Mouse (Mus musculus): ENCODE data around the gene Rassf3. TPM values are rescaled to one million over a fixed set of nuclear protein-coding genes. Genes with fewer than 3 reads are reported as not detected.
A peak's percentile ranks its signal among the peaks of the same experiment; 100 is the strongest.

Rassf3 gene
- polyA plus RNA-seq, 2 experiments from 2014 or later = 5.7 to 7.0 TPM

- no peak for ATAC-seq
Measured at GRCm38 (mm10) chr10:121488623-121489299, 12.6 kb upstream of the Rassf3 start.

- no peak for ATAC-seq
Measured at GRCm38 (mm10) chr10:121487716-121488115, 11.6 kb upstream of the Rassf3 start.

DNA sequence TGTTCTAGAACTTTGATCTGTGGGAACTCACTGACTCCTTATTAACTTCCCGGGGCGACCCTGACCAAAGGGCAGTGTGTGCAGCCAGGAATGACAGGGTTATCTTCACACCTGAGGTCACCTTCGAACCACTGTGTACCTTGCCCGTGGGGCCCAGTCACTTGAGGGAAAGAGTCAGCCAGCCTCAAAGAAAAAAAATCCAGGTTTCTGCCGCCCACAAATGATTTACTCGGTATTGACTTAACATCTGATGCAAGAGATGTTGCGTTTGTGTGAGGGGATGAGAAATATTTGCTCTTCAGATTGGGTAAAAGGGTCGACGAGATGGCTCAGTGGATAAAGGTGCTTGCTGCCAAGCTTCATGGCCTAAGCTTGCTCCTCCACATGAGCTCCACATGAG, 10.2 kb upstream of the Rassf3 start:
- no peak for ATAC-seq

DNA sequence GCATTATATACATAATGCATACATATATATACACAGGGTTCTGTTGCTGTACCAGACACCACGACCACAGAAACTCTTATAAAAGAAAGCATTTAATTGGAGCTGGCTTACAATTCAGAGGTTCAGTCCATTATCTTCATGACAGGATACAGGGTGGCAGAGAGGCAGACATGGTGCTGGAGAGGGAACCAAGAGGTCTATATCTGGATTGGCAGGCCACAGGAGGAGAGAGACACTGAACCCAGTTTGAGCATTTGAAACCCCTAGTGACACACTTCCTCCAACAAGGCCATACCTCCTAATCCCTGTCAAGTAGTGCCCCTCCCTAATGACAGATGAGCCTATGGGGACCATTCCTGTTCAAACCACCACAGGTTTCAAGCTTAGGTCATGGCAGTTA, 7.2 kb upstream of the Rassf3 start:
- no peak for ATAC-seq

DNA sequence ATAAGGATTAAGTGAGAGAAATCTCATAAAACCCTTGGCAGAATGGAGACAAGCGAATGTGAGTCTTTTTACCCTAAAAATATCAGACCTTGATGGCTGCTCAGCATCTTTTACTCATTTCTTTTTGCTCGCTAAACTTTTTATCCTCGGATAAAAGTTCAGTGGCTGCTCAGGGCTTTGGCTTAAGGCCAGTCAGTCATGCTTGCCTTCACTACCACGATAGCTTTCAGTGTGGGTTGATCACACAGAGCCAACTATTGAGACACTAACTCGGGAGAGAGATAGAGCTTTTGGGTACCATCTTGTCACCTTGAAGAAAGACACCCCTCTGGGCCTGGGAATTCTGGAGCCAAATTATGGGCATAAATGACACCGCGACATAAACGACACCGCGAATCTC, 5.0 kb upstream of the Rassf3 start:
- no peak for ATAC-seq

DNA sequence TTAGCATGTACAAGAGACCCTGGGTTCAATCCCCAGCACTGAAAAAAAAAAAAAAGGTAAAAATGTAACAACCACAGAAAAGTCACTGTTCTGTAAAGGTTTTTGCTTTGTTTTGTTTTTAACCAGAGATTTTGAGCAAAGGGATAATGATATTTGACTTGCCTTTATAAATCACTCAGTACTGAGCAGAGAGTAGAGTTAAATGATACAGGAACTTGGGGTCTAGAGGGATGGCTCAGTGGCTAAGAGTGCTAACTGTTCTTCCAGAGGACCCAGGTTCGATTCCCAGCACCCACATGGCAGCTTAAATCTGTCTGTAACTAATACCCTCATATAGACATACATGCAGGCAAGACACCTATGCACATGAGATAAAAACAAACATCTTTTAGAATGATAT, 3.8 kb upstream of the Rassf3 start:
- ATAC-seq = no peak

DNA sequence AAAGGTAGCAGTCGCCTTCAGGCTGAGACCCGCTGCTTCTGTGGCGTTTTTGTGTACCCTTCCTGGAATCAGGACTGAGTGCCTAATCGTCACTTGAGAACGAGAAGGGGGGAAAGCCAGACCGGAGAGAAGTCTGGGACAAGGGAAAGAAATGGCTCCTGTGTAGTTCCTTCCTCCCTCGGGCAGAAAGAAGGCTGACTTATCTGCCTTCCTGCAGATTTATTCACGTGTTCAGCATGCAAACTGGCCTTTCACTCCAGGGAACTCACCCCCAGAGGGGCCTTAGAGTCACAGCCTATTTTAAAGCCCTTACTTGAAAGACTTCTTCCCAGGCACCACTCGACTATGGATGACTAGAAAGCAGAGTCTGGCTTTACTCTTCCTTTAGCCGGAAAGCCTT, 1.3 kb upstream of the Rassf3 start:
- ATAC-seq = no peak

DNA sequence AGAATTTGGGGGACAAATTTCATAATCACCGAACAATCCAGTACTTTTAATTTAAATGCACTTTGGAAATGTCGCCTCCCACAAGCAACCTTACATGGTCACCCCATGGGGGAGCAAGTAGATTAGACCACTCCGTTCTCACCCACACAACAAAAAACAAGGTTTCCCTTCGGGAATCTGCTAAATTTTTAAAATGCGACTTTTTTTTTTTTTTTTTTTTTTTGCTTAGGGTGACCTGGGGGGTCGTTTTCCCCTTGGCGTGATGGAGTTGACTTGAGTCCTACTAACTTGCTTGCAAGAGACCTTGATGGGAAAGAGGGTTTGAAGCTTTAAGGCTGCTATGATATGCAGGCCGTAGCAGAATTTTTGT, 806 bp upstream of the Rassf3 start:
- ATAC-seq = no peak

- ATAC-seq = peak; percentile 10
Measured at GRCm38 (mm10) chr10:121475672-121476146, 438 bp downstream of the Rassf3 start.

- ATAC-seq = no peak
Measured at GRCm38 (mm10) chr10:121475101-121475671, 961 bp downstream of the Rassf3 start.

DNA sequence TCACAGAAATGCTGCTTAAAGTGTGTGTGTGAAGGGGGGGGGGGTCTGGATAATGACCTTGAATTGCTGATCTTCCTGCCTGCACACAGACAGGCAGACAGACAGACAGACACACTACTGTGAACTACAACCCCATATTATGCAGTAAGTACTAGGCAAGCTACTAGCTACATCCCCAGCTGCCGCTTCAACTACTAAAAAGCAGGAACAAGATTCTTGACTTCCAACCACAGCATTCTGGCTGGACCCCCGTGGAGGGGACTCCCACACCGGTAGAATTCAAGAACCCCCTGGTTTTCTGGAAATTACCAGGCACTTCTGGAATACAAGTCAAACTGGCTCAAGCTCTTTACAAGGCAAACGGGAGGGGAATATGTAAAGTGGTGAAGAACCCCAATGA, 1.9 kb downstream of the Rassf3 start:
- no peak for ATAC-seq

- peak; percentile 78 for ATAC-seq
Measured at GRCm38 (mm10) chr10:121473723-121474215, 2.4 kb downstream of the Rassf3 start.

DNA sequence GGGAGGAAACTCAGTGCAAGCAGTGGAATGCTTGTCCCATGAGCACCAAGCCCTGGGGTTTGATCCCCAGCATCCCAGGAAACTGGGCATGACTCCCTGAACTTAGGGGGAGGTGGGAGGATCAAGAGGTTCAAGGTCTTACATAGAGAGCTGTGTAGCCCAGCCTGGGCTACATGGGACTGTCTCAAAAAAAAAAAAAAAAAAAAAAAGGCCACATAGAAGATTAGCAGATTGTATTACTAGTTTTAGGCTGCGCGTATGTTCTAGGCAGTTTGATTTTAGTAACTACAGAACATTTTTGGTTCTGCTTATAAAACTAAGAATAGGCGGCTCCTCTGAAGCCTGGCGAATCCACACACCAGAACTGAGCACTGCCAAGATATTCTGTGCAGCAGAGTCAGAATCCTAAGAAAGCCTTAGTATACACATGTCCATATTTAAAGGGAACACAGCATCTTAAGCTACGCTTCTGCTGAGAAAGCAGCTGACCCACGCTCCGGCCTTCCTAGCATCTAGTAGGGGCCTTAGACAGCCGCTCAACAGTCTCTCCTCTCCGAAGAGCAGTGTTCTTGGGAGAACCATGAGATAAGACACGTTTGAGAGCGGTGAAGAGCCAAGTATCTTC, 3.4 kb downstream of the Rassf3 start:
- no peak for ATAC-seq

- no peak for ATAC-seq
Measured at GRCm38 (mm10) chr10:121471570-121472197, 4.5 kb downstream of the Rassf3 start.

DNA sequence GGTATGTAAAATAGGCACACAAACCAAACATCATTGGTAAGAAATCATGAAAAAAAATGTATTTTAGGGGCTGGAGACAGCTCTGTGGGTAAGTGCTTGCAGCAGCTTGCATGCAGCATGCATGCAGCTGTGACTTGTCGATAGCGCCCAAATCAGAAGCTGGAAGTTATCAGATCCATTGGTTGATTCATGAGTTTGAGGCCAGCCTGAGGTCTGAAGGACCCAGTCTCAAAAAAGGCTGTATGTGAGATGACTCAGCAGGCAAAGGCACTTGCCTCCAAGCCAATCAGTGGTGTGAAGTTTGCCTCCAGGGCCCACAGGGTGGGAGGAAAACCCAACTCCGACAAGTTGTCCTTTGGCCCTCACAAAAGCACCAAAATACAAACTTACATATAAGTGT, 6.5 kb downstream of the Rassf3 start:
- no peak for ATAC-seq

DNA sequence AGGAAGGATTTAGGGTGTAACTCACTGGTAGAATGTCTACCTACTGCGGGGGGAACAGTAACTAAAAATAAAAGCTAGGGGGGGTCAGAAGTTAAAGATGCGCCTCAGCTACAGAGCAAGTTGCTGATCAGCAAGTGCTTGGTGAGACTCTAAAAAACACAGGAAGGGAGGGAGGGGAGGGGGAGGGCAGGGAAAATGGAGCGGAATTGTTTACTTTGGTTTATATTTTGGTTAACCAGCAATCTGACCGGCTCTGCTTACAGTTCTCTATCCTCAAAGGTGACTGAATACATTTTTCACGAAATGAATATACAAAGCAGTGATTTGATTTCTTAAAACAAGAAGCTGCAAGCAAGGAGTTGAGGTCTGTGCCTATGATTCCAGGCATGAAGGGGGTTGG, 7.2 kb downstream of the Rassf3 start:
- no peak for ATAC-seq

GRCm38 (mm10) chr10:121468261-121468660, 7.9 kb downstream of the Rassf3 start:
- no peak for ATAC-seq

DNA sequence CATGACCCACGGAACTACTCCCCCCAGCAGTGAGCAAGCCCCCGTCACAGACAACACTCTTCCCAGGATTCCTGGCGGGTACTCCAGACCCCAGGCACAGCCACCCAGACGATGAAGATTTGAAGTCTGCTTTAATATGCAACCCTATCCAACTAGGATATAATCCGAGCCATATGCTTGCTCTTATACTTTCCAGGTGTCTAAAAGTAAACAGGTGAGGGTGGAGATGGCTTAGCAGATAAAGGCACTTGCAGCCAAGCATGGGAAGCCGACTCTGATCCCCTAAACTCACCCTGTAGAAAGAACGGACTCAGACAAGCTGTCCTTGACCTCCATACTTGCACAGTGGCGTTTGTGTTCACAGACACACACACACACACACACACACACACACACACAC, 8.4 kb downstream of the Rassf3 start:
- no peak for ATAC-seq

- no peak for ATAC-seq
Measured at GRCm38 (mm10) chr10:121467016-121467415, 9.1 kb downstream of the Rassf3 start.

DNA sequence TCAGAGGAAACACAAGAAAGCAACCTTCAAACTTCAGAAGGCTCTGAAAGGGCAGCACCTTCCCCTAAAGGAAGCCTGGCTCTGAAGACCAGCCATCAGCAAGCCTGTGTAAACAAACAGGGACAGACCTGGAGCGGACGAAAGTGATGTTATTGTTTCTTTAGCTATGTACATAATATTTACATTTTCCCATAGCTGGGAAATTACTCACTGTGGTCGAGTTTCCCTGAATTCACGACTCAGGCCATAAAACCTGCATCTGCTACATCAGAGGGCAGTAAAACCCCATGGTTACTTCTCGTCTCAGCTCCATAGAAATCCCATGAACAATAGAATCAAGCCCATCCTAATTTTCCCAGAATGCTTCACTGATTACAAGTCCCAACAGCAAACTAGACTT, 11.1 kb downstream of the Rassf3 start:
- no peak for ATAC-seq

DNA sequence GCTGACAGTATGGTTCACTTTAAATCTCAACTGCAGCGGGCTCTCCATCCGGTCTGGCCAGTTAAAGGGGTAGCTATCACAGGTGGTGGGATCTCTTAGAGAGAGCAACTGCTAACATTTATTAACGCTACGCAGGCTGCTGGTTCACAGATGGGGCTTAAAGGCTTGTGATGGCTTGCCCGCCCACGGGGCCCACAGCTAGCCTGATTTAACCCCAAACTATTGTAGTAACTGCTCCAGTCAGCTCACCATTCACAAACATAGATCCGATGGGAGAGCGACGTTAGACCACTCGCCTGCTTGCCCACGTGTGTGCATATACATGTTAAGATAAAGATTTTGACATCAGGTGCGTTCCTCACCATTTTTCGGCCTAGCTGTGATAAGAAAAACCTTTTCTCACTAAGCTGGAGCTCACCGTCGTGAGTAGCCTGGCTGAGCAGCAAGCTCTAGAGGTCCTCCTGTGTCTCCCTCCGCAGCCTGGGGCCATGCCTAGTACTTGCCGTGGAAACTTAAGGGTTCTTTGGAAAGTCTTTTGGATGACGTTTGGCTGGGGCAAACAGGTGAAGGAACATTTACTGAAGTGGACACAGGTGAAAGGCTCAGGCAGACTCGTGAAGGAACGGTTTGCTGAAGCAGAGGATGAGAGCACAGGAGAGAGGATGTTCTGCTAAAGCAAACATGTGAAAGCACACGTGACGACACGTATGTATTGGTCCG, 13.8 kb downstream of the Rassf3 start:
- no peak for ATAC-seq

DNA sequence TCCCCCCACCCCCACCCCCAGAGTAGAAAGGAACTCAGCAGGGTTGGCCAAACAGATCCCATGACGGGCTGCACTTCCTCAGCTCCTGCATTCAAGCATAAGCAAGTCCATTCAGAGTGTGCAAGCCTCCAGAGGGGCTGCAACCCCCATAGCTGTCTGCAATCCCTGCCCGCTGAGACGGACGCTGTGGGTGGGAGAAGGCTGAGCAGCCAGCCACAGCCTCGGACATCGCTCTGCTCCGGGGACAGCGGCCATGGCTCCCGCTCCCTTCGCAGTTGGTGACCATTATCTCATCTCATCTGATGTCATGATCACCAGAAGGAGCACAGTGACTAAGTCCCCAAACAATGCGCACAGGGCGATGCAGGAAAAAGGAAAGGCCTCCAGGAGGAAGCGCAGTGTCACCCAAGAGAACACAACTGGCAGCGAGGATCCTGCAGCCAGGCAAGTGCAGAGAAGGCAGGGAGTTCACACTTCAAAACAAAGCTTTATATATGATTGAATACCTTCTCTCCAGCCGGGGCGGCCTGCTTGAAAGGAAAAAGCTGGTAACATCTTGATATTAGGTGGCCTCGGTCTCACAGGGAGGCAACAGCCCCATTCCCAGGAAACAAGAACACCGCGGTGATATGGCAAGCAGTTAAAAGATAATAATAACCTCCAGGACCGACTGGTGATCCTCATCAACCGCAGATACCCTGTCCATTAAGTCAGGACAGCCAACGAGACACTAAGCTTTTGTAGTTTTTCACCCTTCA, 14.6 kb downstream of the Rassf3 start:
- no peak for ATAC-seq

Data from activated CD4-positive, CD25-positive, alpha-beta regulatory T cell, adult 4 months (primary cell).